Mouse (Mus musculus) testis, adult 2 months (tissue): ENCODE measurements around the gene Plekhg1. TPM values are rescaled to one million over a fixed set of nuclear protein-coding genes. Genes with fewer than 3 reads are reported as not detected.

Experiments used
- H3K27ac ChIP-seq: fragments of 200-500 bp; 2 replicates; pipeline ENCODE4 v1.5.1; 2012; ENCODE audit warnings: low read depth, low read length; ENCODE audit not compliant: control insufficient read depth, insufficient read depth
- H3K27me3 ChIP-seq: fragments of 200-500 bp; 2 replicates; pipeline ENCODE4 v1.6.1; 2012; ENCODE audit warnings: mild to moderate bottlenecking, low read length, moderate library complexity; ENCODE audit not compliant: control insufficient read depth, insufficient read depth
- H3K36me3 ChIP-seq: fragments of 200-500 bp; 2 replicates; pipeline ENCODE4 v1.6.1; 2012; ENCODE audit warnings: mild to moderate bottlenecking, low read length; ENCODE audit not compliant: control insufficient read depth, insufficient read depth
- H3K4me1 ChIP-seq: fragments of 200-500 bp; 2 replicates; pipeline ENCODE4 v1.6.1; 2012; ENCODE audit warnings: low read length; ENCODE audit not compliant: control insufficient read depth, insufficient read depth
- H3K4me3 ChIP-seq: fragments of 200-500 bp; 2 replicates; pipeline ENCODE4 v1.5.1; 2012; ENCODE audit warnings: low read depth, mild to moderate bottlenecking, low read length, moderate library complexity, mixed read lengths; ENCODE audit not compliant: control insufficient read depth
- CTCF ChIP-seq: fragments of 200-500 bp; IDR thresholded peaks from 2 replicates; pipeline ENCODE4 v1.5.1; 2012; ENCODE audit warnings: low read depth, mild to moderate bottlenecking, inconsistent platforms, low read length, moderate library complexity; ENCODE audit not compliant: control insufficient read depth, insufficient read depth, insufficient replicate concordance
- POLR2A ChIP-seq: fragments of 200-500 bp; IDR thresholded peaks from 2 replicates; pipeline ENCODE4 v1.6.1; 2012; ENCODE audit warnings: low read depth, mild to moderate bottlenecking, inconsistent platforms, low read length, moderate library complexity; ENCODE audit not compliant: control insufficient read depth
- polyA plus RNA-seq: library from polyadenylated mRNA; depleted of rRNA; stranded (reverse); fragments of >200 nt; gene quantifications from 2 replicates; pipeline ENCODE4 v1.2.3, GENCODE M21; 2012; rRNA removed

The Plekhg1 gene
- 3.9 and 4.8 TPM in 2 replicates for polyA plus RNA-seq

DNA sequence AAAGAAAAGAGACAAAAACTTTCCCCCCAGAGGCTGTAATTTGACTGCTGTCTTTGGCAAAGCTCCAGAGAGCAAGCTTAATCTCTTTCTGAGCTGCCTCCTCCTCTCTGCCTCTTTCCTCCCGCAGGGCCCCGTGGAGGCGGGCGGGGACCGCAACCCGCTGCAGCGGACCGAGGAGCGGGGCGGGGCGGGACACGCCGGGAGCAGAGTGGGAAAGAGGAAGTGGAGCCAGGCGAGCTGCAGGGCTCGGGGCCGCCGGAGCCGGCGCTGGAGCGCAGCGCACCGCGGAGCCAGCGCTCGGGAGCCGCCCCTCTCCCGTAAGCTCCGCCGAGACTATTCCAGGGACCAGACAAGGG, at the start of gene Plekhg1:
Plekhg1 (plus strand) TSS at position 217 of the 356 bp plus-strand sequence.
- peaks cover 2% of the 10 kb centered on the region for H3K4me1 ChIP-seq
- H3K27ac ChIP-seq: peak within 1 kb of the TSS; percentile 71
- H3K36me3 ChIP-seq: no peaks in the 10 kb centered on the region
- H3K27me3 ChIP-seq: no peaks in the 10 kb centered on the region
- peak within 1 kb of the TSS; percentile 76 for H3K4me3 ChIP-seq
- TF ChIP-seq CTCF (no peak), POLR2A (no peak)

DNA sequence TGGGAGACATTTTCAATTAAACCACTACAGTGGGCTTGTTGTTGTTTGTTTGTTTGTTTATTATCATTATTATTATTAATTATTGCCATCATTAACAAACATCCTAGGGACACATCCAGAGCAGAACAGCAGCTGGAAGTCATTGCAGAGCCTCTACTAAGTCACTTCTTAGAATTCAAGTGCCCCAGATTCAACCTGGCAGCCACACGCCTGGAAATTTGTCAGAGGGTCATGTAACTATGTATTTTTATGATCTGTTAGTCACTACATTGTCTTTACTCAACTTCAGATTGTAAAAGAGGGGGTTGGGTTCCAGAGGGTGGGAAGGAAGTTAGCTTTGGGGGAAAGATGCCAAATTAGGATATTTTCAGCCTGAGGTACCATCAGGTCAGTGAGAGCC, 47.4 kb upstream of the Plekhg1 start:
- TF ChIP-seq CTCF (no peak), POLR2A (no peak)
- Histone ChIP-seq H3K36me3 (no peaks in the 10 kb centered on the region), H3K4me1 (no peaks in the 10 kb centered on the region), H3K4me3 (no peak overlapping the region), H3K27ac (no peak overlapping the region), H3K27me3 (no peaks in the 10 kb centered on the region)

DNA sequence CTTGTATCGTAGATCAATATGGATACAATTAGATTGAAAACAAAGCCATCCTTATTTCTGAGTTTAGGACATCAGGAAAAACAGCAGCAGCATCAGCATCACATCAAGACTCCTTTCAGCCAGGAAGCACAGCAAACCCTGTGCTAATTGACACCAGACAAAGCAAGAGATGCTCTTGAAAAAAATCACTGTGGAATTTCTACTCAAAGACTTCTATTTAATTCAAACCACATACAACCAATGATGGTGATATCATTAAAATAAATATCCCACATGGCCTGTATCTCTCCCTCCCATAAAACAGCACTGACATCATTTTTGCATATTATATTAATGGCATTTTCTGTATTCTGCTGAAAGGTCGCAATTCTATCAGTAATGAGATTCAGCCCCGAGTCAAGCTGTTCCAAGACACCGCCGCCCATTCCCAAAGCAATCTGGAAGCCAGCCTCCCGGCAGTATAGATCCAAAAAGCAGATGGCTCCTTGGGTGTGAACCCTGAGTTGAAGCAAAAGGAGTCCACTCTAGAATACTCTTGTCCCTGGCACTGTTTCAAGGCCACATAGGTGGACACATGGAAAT, 46.4 kb upstream of the Plekhg1 start:
- no peak overlapping the region for H3K4me3 ChIP-seq
- no peaks in the 10 kb centered on the region for H3K4me1 ChIP-seq
- no peaks in the 10 kb centered on the region for H3K27me3 ChIP-seq
- no peaks in the 10 kb centered on the region for H3K36me3 ChIP-seq
- no peak overlapping the region for H3K27ac ChIP-seq
- no peak for TF ChIP-seq CTCF
- no peak for TF ChIP-seq POLR2A

DNA sequence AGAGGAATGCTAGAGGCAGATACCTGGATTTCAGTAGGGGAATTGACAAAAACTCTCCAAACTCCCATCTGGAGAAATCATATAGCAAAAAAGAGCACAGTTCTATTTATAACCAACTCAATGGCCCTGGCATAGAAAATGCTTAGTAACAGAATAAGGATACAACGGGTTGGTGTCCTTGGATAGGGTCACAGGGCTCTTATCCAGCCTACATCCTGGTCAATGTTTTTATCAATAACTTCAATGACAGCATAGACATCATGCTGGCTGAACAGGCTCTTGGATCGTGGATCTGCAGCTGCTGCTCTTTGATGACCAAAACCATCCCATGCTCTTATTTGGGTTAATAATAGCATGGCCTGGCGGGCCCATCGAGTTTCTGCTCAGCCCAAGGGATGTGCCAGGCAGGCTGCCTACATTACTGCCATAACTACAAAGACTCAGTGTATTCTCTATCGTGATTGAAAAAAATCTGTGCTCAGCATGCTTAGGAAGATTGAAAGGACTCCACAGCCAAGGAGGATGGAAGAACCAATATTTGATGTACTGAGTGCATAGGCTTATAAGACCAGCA, 44.7 kb upstream of the Plekhg1 start:
- H3K36me3 ChIP-seq: no peaks in the 10 kb centered on the region
- H3K4me3 ChIP-seq: no peak overlapping the region

DNA sequence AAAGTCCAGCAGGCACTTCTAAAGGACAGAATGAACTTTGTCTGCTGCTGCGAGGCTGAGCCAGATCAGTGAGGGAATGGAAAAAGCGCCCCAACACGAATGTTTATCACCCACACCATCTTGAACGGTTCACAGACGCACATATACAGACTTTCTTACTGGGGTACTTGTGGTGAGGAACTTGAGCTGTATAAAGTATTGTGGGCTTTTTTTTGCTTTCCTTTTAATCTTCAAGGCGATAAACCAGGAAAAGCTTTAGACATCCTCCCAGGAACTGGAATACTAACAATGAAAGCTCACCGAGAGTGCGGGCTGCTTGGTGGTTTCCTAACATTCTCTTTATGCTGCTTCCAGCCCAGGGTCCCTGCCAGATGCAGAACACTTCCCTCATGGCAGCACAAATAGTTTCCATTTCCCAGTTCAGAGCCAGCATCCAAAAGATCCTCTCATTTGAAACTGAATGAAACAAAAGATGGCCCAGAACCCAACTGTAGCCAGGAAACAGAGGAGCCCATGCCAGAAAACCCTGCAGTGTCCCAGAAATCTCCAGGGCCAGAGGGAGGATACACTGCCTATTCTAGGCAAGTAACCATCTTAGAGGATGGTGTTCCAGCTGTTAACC, 43.3 kb upstream of the Plekhg1 start:
- Histone ChIP-seq H3K4me3 (no peak overlapping the region), H3K4me1 (no peaks in the 10 kb centered on the region), H3K27me3 (no peaks in the 10 kb centered on the region), H3K27ac (peak overlapping the region; percentile 44), H3K36me3 (no peaks in the 10 kb centered on the region)
- TF ChIP-seq POLR2A (no peak), CTCF (no peak)

More for the DNA sequence above, 44.7 kb upstream of the Plekhg1 start:
- H3K4me1 ChIP-seq: no peaks in the 10 kb centered on the region
- H3K27me3 ChIP-seq: no peaks in the 10 kb centered on the region
- H3K27ac ChIP-seq: peak overlapping the region; percentile 63; the same call in 1 of the 2 replicates
- TF ChIP-seq CTCF (no peak), POLR2A (no peak)

DNA sequence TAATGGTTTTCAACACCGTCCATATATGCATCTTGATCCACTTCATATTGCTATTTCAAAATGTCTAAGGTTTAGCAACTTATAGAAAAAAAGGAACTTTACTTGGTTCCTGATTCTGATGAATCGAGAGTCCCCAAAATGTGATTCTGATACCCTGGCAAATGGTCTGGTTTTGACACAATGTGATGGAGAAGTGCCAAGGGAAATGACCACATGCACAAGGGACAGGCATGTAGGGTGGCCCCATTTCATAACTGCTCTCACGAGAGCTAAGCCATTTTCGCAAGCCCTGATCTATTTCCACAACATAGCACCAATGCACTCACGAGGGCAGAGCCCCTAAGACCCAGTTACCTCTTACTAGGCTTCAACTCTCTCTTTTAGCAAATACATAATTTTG, 42.7 kb upstream of the Plekhg1 start:
- no peaks in the 10 kb centered on the region for H3K36me3 ChIP-seq
- H3K27ac ChIP-seq: no peak overlapping the region
- H3K27me3 ChIP-seq: no peaks in the 10 kb centered on the region
- no peak for TF ChIP-seq POLR2A
- H3K4me3 ChIP-seq: no peak overlapping the region
- H3K4me1 ChIP-seq: no peaks in the 10 kb centered on the region

DNA sequence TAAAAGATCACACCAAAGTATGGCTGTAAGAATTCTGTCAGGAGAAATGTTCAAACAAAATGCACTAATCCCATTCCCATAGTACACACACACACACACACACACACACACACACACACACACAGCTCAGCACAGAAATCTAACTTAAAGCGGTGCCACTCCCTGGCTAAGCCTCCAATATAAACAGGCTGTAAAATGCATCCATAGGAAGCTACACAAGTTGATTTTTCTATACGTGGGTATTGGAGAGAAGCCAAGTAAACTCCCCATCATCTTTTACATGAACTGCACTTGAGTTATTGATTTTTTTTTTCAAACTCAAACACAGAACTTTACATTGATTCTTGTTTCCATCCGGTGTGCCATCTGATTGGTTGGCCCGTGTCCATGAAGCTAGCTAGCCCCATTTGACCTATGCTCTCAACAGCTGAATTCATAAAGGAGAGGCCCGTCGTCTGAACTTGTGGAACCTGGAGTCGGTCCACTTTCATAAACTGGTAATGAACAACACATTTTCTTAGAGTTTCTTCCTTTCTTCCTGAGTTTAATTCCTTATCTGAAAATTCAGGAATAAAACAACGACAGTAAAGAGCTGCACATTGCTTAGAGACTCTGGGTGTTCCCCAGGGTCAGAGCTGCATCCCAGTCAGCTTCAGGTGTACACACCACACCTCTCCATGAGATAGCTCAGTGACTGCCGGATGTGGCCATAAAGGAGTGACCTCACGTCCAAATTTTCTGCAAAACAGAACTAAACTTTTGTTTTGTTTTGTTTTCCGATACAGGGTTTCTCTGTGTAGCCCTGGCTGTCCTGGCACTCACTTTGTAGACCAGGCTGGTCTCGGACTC, 39.7 kb upstream of the Plekhg1 start:
- Histone ChIP-seq H3K27ac (no peak overlapping the region), H3K27me3 (no peaks in the 10 kb centered on the region)
- no peak for TF ChIP-seq CTCF

More for the DNA sequence above, 39.7 kb upstream of the Plekhg1 start:
- Histone ChIP-seq H3K4me1 (no peaks in the 10 kb centered on the region), H3K4me3 (no peak overlapping the region), H3K36me3 (no peaks in the 10 kb centered on the region)
